Mouse (Mus musculus) ES-Bruce4 (cell line): ENCODE results near the gene Atr.

Source experiments
- CTCF ChIP-seq: IDR thresholded peaks from one replicate; pipeline ENCODE4 v1.8.1; 2011; ENCODE audit warnings: low read depth, low read length
- EP300 ChIP-seq: IDR thresholded peaks from 2 replicates; pipeline ENCODE4 v1.6.1; 2011; ENCODE audit warnings: low read depth, low read length; ENCODE audit not compliant: insufficient read depth
- POLR2A ChIP-seq: IDR thresholded peaks from one replicate; pipeline ENCODE4 v1.8.1; 2011; ENCODE audit warnings: low read length; ENCODE audit not compliant: insufficient read depth

DNA sequence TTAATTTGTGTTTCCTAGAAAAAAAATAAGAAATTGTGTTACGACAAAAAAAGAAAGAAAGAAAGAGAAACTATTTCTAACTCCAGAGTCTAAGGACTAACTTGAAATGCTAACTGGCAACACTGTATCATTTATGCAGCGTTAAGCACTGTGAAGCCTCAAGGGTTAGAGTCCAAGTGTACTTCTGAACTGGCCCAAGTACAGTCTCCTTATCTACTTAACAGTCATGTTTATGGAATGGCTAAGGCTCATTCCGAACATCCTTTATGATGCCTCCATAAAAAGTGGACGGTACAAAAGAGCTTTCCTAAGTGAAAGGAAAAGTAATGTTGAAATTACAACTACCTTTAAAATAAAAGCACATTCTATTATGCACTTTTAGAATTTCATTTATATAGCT, 41.7 kb upstream of the Atr start:
- TF ChIP-seq EP300 (no peak), POLR2A (no peak), CTCF (no peak)
